Mouse (Mus musculus): ENCODE data around the gene Hyal3.

Hyal3 gene

DNA sequence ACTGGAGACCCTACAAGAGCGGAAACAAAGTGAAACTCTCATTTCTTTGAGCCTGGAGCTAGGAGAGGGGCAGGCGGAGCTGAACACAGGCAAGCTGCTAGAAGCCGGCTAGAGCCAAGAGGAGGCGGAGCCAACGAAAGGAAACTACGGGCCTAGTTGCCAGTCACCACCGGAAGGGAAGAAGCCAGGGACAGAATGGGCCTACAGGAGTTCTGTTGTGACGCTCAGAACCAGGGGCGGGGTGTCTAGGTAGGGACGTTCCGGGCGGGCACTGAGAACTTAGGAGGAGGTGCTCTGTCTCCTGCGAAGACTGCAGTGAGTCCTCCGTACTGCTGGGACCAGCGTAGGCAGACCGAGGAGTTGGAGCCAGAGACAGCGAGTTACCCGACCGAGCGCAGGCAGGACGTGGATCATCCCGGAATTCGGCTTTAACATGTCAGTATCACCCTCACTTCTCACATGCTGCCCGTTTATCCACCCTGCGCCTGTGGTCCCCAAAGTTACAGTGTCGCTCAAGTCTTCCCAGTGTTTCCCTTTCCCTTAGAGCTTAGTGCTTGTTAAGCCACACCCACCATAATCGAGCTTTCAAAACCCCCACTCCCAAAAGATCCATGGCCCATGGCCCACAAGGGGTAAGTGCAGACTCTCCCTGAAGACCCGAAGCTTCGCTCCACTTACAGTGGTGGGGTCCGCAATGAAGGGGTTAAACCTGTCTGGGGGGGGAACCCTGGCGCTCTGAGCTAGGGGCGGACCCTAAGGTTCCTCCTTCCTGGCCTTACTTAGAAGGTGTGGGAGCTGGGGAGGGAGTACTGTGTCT is at the start of gene Hyal3:
Hyal3 (plus strand) TSS at position 318 of the 817 bp plus-strand sequence.
- DNase-seq (ENCODE audit: low spot score) = peak; percentile 92

DNA sequence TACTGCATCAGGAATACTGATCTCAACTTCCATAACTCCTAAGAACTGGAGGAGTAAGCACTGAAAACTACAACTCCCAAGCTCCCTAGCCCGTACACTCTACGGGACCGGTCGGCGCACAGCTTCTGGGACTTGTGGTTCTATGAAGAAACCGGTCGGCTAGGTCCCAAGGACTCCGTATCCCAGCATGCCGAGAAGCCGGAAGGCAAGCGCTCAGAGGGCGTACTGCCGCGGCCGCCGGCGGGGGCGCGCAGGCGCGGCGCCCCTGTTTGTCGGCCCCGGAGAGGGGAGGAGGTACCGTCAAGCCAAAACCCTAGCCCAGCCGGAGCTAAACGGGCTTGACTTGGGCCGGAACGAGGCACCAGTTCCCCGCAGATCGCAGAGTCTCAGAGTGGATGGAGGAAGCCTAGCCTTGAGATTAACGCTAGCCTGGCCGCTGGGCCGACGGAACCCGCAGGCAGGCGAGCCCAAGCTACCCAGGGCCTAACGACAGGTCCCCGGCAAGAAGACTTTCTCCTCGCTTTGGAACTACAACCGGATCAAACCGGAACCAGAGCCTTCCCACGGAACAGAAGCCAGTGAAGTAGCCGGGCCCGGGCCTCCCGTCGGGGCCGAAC is 46.7 kb upstream of the Hyal3 start, which contains the start of gene Tmem115:
Tmem115 (plus strand) TSS at position 155 of the 617 bp plus-strand sequence.
- DNase-seq (ENCODE audit: low spot score) = peak; percentile 98

DNA sequence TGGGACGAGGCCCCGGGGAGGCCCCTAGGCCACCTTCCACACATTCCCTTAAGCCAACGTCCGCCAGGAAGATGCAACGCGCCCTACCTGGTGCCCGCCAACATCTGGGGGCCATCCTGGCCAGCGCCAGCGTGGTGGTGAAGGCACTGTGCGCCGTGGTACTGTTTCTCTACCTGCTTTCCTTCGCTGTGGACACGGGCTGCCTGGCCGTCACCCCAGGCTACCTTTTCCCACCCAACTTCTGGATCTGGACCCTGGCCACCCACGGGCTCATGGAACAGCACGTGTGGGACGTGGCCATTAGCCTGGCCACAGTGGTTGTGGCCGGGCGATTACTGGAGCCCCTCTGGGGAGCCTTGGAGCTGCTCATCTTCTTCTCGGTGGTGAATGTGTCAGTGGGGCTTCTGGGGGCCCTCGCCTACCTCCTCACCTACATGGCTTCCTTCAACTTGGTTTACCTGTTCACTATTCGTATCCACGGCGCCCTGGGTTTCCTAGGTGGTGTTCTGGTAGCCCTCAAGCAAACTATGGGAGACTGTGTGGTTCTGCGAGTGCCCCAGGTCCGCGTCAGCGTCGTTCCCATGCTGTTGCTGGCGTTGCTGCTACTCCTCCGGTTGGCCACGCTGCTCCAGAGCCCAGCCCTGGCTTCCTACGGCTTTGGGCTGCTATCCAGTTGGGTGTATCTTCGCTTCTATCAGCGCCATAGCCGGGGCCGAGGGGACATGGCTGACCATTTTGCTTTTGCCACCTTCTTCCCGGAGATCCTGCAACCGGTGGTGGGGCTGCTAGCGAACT is 46.0 kb upstream of the Hyal3 start:
- DNase-seq (ENCODE audit: low spot score) = peak; percentile 46

DNA sequence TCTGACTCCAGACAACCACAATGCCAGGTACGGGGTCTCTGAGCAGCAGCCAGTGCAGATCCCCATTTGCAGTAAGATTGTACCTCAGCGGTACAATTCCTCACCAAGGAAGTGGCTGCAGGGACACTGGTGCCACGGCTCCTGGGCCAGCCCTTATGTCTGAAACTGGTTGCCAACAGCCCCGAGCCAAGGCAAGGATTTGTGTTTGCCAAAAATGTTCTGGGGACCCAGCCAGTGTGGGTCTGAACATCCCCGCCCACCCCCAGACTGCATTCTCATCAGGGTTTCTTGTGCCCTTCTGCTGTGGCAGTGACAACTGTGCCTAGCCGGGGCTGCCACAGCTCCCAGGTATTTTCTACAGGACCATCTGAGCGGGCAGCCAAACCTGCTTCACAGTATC is 42.4 kb upstream of the Hyal3 start:
- no peak for DNase-seq (ENCODE audit: low spot score)

DNA sequence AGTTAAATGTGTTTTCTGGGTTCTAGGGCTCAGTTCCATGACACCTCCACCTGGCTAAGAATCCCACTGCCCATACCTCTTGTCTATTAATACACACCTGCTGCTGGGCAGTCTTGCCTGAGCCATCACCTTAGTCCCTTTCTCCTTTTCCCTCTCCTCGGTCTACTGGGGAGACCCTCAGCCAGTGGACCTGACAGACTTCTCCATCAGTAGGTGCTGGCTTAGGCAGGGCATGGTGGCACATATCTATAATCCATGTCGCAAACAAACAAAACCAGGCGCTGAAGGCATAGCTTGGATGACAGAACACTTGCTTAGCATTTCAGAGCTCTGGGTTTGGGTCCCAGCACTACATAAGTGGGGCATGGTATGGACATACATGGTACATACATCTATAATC is 41.9 kb upstream of the Hyal3 start:
- DNase-seq (ENCODE audit: low spot score) = no peak

DNA sequence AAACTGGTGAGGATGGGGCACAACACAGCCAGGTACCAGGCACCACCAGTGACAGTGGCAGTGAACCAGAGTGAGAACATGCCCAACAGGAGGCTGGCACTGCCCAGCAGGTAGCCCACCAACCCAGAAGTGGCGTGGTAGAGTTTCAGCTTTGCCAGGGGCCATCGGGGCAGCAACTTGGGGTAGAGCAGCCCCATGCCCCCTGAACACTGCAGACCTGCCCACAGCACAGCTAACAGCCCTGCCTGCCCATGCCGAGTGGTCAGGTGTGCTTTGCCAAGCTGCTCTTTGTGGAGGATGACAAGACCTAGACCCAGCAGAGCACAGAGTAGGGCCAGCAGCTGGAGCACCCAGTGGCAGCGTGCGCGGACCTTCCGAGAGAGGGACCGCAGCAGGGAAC is 40.7 kb upstream of the Hyal3 start:
- no peak for DNase-seq (ENCODE audit: low spot score)

DNA sequence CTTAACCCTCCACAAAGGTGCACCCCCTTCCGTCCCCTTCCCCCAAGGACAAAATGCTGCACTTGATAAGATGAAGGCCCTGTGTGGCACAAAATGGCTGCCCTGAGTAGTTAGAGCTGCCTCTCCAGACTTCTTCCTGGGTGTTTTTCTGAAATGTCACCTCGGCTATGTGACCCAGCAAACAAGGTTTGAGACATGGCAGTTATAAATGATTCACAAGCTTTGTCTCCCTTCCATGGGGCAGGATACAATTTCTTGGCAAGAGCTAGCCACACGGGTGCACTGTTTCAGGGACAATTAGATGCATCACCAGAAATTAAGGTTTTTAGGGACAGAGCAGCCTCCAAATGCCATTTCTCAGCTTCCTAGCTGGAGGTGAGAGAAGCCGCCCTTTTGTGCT is 40.2 kb upstream of the Hyal3 start:
- DNase-seq (ENCODE audit: low spot score) = no peak

DNA sequence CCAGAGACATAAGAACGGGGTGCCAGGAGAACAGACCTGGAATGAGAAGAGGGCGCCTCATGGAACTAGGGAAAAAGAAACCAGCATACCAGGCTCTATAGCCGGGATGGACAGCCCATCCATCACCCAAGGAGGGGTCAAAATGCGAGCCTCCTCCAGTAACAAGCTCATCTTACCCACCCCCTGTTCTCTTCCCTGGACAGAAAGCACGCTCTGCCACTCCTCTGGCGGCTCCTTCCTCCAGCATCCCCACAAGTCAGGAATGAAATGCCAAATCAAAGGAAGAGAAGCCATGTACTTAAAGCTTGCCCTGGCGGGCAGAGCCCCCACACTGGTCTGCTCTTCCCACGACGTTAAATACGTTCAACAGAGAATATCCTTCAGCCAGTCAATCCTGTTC is 39.6 kb upstream of the Hyal3 start:
- no peak for DNase-seq (ENCODE audit: low spot score)

DNA sequence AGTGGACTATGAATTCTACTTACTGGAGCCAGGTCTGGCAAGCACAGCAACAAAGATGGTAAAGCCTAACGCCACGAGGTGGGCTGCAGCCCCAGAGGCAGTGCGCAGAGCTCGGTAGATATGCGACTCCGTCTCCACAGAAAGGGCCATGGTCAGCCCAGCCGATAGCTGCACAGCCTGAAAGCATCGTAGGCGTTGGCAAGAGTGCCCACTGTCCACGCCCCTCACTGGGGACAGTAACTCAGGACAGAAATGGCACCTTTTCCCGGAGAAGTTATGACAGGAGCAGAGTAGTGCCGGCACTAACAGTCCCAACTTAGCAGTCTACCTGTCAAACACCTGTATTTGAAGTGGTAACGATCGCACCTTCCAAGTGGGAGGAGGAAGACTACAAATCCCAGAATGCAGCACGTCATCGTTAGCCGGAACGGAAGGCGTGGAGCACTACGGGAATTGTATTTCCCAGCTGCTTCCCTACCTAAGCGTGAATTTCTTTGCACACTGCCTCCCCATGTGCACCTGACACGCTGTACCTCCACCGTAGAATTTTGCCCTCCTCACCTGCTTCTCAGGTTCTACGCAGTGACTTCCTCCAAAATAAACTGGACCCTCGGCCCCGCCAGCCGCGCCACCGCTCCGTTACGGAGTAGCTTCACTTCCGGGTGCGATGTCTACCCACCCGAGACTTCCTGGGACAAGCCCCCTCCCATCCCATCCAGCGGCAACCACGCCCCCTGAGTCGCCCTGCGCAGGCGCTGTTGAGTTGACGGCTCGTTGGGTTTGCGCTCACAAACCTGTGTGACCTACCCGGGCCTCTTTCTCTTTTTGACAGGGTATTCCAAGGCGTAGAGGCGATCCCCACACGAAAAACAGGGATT is 38.9 kb upstream of the Hyal3 start, which contains the start of the genes Cyb561d2 and Nprl2:
Cyb561d2 (minus strand) TSS at position 720 of the 878 bp plus-strand sequence.
Nprl2 (plus strand) TSS at position 753 of the 878 bp plus-strand sequence.
- DNase-seq (ENCODE audit: low spot score) = peak; percentile 96

DNA sequence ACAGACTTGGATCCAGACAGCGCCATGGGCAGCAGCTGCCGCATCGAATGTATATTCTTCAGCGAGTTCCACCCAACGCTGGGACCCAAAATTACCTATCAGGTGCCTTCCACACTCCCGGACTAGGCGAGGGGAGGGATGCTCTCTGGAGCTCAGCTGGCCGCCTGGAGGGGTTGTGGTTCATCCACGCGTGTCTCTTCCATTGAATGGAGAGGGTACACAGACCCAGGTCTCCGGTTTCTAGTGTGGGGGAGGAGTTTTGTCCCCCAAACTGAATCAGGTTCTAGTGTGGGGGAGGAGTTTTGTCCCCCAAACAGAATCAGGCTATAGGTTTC is 38.3 kb upstream of the Hyal3 start:
- no peak for DNase-seq (ENCODE audit: low spot score)

DNA sequence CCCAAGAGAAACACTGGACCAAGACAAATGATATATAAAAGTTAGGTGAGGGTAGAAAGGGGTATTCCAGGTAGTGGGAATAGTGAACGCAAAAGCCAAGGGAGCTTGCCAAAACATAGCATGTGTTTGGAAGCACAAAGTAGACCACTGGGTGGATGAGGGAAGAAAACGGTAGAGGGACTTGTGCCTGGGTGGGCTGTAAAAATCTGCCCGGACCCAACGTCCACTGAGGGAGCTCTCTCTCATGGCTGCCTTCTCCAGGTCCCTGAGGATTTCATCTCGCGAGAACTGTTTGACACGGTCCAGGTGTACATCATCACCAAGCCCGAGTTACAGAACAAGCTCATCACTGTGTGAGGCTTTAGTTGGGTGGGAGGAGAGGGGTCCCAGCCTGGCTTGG is 37.9 kb upstream of the Hyal3 start:
- no peak for DNase-seq (ENCODE audit: low spot score)

DNA sequence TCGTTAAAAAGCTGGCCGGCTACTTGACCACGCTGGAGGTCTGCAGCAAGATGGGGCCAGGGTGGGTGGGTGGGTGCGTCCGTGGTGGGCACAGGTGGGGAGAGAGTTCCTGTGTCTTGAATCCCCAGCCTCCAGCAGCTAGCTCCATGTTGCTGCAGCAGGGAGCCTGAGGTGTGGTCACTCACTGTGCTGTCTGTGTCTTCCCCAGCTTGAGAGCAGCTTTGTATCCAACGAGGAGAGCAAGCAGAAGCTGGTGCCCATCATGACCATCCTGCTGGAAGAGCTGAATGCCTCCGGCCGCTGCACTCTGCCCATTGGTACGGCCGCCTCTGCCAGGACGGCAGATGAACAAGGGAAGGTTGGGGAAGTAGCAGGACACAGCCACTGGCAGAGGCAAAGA is 37.3 kb upstream of the Hyal3 start:
- DNase-seq (ENCODE audit: low spot score) = no peak

DNA sequence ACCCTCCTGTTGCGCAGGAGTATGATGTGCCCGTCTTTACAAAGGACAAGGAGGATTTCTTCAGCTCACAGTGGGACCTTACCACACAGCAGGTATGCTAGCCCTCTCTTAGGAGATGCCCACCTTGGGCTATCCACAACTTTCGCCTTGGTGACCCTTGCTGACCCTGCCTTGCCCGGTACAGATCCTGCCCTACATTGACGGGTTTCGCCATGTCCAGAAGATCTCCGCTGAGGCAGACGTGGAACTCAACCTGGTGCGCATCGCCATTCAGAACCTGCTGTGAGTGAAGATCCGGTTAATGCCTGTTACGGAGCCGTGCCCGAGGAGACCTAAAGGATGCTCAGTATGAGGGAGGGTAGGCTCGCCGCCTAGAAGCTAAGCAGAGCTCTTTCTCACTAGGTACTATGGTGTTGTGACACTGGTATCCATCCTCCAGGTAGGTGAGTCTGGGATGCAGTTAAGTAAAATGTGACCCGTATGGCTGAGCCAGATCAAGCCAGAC is 36.4 kb upstream of the Hyal3 start:
- no peak for DNase-seq (ENCODE audit: low spot score)

DNA sequence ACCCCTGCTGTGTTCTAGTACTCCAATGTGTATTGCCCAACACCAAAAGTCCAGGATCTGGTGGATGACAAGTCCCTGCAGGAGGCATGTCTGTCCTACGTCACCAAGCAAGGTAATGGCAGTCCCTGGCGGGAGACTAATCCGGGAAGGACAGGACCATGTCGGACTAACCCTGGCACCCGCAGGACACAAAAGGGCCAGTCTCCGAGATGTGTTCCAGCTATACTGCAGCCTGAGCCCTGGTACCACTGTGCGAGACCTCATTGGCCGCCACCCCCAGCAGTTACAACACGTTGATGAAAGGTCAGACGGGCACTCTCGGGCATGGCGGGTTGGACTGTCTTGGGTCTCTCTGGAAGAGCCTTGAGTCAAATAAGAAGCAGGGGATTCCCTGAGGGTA is 35.9 kb upstream of the Hyal3 start:
- DNase-seq (ENCODE audit: low spot score) = no peak

DNA sequence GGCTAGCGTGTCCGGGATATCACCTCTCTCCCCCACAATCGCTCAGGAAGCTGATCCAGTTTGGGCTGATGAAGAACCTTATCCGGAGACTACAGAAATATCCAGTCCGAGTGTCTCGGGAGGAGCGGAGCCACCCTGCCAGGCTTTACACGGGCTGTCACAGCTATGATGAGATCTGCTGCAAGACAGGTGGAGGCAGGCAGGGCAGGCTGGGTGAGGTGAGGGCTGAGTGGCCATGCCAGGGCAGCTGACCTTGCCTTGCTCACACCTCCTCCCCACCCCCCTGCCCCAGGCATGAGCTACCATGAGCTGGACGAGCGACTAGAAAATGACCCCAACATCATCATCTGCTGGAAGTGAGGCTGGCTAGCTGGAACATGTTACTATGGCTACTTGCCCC is 35.4 kb upstream of the Hyal3 start:
- no peak for DNase-seq (ENCODE audit: low spot score)

DNA sequence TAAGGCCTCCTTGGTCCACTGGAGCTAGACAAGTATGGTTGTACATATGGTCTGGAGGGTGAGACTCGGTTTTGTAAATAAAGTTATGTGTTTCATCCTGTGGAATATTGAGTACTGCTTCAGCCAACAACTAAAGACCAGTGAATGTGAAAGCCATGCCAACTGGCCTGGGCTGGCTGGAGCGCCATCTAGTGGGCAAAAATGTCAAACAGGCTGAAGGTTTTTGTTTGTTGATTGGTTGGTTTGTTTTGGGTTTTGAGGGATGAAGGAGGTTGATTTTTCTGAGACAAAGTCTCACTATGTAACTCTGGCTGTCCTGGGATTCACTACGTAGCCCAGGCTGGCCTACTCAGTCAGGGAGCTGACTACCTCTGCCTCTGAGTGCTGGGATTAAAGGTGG is 35.0 kb upstream of the Hyal3 start:
- DNase-seq (ENCODE audit: low spot score) = peak; percentile 86

DNA sequence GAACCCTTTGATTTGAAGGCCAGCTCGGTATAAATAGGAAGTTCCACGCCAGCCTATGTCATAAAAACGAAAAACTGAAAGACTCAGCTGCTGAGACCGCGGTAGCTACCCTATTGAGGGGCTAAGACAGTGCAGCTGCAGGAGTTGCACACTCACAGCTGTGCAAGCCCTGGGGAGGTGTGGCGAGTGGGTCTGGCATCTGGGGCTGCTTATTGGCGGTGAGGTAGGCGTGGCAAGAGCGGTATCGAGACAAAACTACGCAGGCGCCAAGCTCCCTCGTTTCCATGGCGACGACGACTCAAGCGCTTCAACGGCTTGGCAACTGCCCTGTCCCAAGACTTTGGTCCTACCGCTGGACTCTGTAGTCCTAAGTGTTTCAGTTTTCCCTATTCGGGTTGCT is 33.6 kb upstream of the Hyal3 start, which contains the start of gene Zmynd10:
Zmynd10 (plus strand) TSS at position 273 of the 400 bp plus-strand sequence.
- peak; percentile 98 for DNase-seq (ENCODE audit: low spot score)

DNA sequence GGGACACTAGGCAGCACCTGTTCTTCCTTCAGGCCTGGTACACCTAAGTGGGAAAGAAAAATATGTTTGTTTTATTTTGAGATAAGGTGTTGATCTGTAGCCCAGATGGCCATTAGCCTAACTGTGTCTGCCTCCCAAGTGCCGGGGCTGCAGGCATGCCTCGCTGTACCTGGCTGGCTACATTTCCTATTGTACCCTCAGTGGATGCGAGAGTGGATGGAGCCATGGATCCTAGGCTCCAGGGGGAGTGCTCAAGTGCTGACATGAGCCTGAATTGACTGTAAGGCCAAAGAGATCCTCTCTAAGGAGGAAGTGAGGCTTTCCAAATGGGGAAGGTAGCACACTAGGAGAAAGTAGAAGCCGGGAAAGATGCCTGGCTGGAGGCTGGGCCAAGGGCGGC is 32.7 kb upstream of the Hyal3 start:
- DNase-seq (ENCODE audit: low spot score) = no peak

DNA sequence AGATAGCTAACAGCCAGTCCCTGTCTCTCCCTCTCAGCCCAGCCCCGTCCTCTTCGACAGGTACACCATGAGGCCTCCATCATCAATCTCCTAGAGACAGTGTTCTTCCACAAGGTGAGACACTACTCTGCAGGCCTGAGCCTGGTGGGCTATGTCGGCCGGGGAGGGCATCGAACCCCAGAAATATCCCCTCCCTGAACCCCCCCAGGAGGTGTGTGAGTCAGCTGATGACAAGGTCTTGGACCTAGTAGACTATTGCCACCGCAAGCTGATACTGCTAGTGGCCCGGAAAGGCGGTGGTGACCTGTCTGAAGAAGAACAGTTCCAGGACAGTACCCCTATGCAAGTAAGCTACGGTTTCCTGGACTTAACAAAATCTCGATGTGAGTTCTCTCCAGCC is 31.8 kb upstream of the Hyal3 start:
- DNase-seq (ENCODE audit: low spot score) = no peak

DNA sequence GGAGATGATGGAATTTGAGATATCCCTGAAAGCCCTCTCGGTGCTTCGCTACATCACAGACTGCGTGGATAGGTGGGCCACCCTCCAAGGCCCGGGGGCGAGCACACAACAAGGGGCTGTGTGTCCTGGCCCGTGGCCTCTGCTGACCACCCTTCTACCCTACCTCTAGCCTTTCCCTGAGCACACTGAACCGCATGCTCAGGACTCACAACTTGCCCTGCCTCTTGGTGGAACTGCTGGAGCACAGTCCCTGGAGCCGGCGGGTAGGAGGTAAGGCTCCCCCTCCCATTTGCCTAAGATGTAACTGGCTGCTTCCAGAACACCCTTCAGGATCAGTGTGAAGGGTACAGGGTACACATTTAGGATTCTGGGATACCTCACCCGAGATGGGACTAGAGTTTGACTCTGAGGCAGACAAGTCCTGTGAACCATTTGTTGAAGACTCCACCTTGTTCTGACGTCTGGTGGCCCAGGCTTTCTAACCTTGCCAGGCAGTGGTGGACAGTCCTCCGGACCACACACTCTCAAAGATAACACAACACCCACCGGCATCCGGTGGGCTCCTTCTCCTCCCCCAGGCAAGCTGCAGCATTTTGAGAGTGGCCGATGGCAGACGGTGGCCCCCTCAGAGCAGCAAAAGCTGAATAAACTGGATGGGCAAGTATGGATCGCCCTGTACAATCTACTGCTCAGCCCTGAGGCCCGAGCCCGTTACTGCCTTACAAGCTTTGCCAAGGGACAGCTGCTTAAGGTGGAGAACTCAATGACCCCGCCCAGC is 31.1 kb upstream of the Hyal3 start:
- no peak for DNase-seq (ENCODE audit: low spot score)

Data from embryo, embryonic 10.5 days (tissue).